Mouse (Mus musculus) adrenal gland, postnatal 25 days (tissue): ENCODE measurements around the gene Ugcg. TPM values are rescaled to one million over a fixed set of nuclear protein-coding genes. Genes with fewer than 3 reads are reported as not detected.

Source experiments
- DNase-seq: peaks from one replicate; pipeline ENCODE4 v3.0.0; 2021; ENCODE audit warnings: mixed read lengths
- total RNA-seq: library from RNA; stranded (reverse); gene quantifications from 2 replicates; pipeline ENCODE4 v1.2.3, GENCODE M21; 2021

Gene Ugcg
- total RNA-seq, 1 experiment from 2014 or later = 42.7 TPM

DNA sequence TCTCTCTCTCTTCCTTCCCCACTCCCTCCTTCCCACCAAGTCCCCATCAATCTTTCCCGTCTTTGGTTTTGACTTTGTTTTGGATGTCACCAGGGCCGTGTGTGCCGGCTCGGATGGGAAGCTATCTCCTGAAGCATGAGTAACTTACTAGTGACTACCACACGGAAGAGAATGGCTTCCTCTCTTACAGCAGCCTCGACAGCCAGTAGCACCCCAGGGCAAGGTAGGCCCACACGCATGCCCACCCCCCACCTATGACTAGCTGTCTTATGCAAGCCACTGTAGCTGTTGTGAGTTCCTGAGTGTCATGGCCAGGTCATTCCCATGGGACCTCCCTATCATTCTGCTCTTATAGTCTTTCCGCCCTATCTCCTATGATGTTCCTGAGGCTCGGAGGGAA is 38.0 kb downstream of the Ugcg start:
- no peak for DNase-seq

DNA sequence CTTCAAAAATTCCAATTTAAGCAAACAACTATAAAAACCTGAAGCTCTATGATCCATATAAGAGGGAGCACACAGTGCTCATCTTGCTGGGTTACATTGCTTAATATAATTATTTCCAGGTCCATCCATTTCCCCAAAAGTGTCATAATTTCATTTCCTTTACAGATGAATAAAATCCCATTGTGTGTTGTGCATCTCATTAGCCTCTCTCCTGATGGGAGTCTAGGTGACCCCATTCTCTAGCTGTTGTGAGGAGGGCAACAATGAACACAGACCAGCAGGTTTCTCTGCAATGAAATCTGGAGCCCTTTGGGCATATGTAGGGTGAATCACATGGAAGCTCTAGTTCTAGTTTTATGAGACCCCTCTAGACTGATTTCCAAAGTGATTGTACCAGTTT is 39.9 kb downstream of the Ugcg start:
- no peak for DNase-seq

DNA sequence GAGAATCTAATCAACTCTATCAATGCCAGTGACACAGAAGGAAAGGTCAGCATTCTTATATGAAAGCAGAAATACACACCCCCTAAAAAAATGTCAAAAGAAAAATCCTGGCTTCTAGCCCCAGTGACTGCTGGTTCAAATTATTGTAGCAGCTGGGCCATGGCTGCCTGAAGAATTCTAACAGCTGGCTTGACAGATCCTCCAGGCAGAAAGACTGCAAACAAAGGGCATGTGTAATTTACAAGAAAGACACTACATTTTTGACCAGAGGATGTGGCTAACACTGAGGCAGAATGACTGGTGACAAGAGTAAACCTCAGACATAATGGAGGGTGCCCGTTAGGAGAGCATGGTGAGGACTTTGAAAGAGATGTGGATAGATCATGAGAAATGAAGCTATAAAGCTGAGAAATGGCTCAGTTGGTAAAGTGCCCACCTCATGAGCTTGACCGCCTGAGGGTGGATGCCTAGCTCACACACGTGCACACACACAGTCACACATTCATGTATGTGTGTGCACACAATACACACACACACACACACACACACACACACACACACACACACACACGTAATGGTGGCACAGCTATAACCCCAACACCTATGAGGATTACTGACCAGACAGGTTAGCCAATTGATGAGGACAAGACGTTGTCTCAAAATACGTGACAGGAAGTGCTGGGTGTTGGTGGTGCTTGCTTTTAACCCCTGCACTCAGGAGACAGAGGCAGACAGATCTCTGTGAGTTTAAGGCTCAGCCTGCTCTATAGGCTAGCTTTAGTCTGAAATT is 42.4 kb downstream of the Ugcg start:
- DNase-seq = no peak

DNA sequence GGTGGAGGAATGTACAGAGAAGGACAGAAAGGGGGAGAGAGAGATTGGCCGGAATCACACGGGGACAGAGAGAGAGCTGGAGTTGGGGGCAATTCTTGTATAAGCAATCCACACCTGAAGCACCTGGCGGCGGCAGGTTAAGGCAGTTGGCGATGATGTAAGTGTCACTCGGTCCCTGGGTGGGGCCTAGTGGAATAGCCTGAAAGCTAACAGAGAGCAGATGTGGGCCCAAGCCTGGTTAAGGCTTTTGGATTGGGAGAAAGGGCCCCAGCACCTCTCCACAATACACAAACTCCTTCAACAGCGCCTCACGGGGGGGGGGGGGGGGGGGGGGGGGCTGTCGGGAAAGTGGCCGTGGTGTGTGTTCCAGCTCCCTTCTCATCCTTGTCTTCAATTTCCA is 45.0 kb downstream of the Ugcg start:
- no peak for DNase-seq

DNA sequence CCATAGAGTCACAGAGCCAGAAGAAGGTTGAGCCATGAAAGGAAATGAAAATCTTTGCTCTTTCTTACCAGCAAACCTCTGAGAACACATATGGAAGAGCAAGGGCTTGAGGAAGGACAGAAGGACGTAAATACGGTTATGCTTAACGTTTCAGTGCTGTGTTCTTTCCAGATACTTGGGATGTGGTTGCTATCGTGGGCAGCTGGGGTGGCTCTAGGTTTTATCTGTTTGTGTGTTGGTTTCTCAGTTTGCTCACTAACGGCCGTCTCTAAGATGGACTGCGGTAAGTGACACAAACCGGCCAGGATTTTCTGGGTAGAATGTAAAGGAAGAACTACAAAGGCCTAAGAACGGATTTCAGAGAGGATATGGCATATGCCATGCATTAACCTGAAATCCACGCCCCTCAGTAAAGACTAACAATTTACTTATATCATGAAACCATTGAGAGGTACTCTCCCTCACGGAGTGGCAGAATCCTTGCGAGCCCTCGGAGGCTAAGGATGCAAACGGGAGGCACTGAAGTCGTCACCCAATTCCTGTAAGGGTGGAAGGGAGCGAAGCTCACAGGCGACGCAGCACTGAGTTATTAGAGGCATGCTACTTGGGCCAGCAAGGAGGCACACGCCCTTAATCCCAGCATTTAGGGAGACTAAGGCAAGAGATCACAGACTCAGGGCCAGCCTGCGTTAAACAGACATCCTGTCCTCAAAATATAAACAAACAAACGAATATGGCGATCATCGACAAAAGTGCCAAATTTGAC is 45.6 kb downstream of the Ugcg start:
- DNase-seq = no peak

DNA sequence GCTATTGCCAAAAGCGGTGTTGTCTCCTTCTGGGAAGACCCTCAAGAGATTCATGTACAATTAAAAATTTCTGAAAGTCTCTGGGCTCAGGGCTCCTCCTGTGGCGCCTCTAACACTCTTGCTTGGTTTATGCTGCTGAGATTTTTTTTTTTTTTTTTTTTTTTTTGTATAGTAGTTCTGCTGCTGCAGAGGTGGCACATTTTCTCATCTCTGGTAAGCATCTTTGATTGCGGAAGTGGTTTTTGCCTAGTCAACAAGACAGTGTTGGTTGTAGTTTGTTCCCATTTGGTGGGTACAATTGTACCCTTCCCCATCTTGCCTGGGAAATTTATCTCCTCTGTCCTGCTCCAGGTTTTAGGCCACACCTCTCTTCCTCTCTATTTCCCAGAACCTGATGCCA is 47.3 kb downstream of the Ugcg start:
- no peak for DNase-seq

DNA sequence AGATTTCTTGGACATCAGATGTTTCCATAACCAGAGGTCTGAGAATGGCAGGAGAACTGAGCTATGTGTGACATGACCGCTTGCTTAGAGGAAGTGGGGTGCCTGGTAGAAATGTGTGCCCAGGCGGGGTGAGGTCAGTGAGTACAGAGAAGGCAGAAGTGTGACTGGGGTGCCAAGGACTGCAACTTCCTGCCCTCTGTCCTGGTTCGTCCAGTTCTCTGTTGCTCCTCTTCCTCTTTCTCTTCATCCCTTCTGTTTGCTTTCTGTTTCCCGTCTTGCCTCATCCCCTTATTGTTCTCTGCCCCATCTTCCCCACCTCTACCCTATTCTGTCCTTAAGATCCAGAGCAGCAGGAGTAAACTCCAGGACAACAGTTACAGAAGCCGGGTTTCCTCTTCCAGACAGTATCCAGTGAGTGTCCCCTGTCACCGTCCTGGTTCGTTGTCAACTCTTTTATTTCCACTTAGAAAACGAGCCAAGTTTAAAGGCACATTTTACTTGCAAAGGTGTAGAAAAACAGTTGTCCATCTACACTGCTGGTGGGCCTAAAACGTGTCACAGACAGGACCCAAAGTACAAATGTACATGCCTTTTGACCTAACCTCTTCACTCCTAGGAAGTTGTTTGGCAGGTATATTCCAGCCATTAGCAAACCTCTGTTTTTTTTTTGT is 49.7 kb downstream of the Ugcg start:
- no peak for DNase-seq

DNA sequence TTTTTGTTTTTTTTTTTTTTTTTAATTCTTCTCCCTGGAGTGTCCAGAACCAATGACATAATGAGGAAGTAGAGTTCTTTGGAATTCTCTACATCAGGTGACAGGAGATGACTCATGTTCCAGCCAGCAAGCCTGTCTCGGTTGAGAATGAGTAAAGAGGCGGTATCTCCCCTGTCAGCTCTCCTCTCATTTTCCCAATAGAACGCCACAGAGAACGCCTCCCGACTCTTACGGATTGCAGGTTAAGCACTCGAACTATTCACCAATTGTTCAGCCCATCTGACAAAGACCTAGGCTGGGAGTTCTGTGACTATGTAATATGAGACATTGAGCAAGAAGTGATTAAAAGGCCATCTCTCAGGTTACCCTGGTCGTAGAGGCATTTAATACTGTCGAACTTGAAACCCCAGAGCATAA is 50.3 kb downstream of the Ugcg start:
- no peak for DNase-seq

DNA sequence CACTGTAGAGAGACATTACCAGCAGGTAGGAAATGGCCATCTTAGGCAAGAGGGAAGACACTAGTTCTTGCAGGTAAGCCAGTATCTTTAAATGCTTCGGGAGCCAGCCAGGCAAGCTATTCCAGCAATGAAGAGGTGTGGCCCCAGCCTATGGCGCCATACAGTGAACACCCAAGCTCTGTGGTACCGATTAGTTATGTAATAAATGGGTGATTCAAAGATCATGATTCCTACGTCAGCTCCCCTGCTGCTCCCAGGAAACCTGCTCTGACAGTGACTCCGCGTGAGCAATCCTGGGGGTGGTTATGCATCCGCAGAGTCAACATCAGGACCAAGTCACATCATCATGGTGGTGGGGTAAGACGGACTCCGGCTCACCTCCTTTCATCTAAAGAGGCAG is 51.1 kb downstream of the Ugcg start:
- no peak for DNase-seq

DNA sequence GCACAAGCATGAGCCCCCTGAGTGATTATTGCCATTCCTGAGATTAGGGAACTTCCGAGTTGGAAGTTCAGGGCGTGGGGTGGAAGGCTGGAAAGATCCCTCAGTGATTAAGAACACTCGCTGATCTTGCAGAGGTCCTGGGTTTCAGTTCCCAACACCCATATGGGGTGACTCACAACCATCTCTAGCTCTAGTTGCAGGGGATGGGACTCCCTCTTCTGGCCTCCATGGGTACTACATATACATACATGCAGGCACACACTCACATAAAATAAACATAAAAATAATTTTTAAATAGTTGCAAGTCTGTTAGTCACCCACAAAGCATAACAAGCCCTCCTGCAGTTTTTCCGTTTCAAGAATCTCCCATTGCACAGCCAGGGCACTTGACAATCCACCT is 52.0 kb downstream of the Ugcg start:
- DNase-seq = no peak

DNA sequence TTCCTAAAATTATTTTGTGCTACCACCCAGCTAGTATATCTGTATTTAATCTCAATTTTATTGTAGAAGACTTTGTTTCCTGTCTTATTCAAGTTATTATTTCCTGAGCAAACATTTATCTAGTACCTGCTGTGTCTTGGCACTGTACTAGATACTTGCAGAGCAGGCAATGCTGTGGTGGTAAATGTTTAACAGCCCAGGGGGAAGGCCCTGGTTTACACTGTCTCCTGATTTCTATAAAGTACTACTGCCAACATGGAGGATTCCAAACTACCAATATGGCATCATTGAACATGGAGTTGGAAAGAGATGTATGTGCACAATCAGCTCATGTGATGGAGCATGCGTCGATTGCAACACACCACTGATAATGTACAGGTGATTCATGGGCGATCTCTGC is 53.2 kb downstream of the Ugcg start:
- DNase-seq = no peak

DNA sequence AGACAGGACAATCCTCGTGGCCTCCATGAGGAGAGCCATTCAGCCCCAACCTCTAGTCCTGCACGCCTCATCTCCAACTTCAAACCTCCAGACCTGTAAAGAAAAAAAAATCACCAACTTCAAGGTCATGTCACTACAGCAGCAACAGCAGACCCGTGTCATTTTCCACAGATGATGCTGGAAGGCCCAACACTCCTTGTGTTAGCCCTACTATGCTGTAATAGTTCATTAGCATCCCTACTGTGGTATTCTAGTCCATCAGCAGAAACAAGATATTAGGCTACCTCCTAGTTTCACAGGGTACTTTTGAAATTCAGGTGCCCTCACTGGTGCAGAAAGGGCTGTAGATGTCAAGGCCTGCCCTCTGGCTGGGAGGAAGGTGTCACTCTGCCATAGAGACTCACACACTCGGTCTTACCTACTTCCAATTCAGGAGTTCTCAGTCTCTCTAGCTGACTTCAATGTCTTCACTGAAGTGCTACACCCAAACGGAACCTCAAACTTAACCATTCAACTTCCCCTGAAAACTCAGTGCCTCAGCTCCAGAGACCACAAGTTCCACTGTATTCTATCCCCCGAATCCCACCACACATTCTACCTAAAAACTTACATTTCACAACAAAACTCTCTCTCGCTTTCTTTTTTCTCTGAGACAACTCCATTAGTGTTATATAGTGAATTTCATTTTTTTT is 54.9 kb downstream of the Ugcg start:
- DNase-seq = no peak

DNA sequence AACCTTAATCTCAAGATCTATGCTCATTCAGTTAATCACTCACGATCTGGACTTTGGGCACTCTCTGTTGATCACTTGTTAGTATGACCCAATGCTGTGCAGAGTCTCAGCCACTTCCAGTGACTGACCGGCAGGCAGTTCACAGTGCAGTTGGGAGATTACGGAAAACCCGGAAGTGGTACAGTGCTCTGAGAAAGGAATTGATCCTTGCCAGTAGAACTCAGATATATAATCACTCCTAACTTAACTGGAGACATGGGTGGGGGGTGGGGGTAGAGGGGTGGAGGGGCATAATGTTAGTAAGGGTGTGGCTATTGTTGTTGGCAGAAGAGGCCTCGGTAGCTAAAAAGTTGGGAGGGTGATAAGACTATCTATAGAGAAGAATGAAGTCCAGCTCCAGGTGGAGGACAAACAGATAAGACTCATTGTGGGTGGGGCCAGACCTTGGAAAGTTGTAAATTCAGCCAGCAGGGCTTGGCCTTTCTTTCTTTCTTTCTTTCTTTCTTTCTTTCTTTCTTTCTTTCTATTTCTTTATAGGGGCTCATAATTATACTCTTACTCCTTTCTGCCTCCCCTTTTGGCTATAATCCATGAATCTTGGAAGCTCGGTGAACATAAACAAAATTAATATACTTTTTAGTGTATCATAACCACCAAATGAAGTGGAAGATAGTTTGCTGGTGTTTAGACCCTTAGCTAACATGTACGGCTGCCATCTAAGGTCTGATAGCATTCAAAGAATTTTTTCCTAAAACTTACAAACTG is 55.9 kb downstream of the Ugcg start:
- DNase-seq = no peak

DNA sequence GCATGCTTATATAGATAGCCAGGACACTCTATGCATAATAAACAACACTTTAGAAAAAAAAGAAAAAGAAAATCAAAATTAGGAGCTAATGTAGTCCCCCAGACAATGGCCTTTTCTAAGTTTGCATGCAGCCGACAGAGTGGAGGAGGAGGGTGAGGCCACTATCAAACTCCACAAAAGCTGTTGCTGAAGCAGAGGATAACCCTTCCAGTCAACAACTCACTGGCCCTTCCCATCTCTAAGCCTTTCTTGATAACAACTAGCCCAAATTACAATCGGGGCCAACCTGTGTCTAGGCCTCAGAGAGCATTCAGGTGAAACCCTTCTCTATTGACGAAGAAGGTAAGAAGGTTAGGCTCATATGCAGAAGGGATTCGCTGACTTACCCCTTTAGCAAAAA is 56.7 kb downstream of the Ugcg start:
- no peak for DNase-seq

DNA sequence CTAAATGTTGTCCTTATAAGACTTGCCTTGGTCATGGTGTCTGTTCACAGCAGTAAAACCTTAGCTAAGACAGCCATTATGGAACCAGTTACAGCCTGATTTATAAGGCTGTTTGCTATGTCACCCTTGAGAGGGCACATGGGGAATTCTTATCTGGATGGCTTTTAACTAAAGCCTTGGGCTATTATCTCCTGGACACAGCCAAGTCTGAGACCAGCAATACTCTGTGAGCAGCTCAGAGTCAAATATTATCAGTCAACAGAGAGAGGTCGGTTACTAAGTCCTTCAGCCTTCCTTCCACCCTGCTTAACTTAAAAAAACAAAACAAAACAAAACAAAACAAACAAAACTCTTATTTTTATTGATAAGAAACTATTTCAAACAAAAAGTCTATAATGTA is 58.5 kb downstream of the Ugcg start:
- no peak for DNase-seq

DNA sequence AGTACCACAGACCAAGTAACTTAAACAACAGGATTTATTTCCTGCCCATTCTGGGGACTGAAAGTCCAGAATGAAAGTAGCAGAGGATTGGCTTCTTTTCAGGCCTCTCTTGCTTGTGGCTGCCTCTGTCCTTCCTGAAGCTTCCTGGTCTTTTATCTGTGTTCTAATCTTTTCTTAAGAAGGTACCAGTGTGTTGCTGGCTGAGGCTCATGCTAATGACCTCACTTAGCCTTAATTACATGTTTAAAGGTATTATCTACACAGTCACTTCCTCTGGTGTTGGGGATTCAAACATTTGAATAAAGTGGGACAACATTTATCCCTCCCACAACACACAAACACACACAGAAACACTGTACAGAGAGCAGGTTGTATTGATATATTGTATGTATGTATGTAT is 59.0 kb downstream of the Ugcg start:
- no peak for DNase-seq

DNA sequence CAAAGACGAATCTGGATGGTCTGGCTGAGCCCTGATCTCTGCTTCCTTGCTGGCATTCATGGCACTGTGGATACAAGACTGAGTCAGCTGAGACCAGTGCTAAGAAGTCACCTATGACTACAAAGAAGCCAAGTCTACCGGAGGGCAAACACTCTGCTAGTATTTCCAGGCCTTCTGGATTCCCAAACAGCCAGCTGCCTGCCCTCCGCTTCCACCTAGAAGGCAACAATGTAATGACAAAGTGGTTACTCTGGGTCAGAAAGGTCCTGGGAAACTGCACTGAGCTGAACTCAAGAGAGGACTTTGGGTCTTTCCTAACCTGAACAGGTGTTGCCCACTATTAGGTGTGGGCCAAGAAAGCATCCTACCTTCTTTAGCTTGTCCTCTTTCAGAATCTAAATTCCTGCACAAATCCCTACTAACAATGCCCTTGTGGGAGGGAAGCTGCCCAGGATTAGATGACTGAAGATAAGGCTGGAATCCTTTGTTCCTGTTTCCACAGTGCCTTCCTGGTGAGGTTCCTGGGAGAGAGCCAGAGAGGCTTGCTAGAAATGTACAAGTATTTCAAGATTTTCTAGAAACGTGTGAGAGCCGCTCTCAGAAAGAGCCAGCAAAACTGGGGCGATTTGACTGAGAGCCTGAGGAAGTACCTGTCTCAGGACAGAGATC is 63.5 kb downstream of the Ugcg start:
- DNase-seq = no peak

DNA sequence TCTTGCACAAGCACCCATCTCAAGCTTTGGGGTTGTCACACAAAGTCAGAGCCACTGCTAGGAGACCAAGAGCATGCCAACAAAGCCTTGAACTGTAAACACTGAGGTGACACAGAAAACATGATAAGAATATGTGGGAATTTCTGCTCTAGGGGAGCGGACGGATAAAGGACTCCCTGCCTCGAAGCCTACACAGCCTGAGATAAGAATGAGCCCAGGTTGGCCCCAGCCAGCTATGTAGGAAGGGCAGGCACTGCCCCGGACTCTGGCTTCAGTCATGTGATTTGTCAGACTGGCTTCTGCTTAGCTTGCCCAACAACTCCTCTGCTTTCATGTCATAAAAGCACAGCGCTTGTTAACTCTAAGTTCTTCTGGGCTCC is 64.0 kb downstream of the Ugcg start:
- no peak for DNase-seq

DNA sequence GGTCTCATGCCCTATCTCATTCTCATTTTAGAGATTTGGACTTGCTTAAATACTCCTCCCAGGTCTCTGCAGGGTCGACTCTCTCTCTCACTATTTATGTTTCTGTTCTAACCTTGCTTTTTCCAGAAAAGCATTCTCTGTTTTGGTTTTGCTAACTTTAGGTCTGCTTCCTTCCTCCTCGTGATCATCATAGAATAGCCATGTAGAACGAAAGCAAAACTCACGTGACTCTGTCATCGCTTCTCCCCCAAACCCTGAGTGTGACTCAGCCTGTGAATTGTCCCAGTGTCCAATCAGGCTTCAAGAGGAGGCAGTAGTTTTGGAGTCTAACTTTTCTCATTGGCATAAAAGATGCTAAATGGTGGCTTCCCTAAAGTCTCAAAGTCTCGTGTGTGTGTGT is 65.3 kb downstream of the Ugcg start:
- no peak for DNase-seq

DNA sequence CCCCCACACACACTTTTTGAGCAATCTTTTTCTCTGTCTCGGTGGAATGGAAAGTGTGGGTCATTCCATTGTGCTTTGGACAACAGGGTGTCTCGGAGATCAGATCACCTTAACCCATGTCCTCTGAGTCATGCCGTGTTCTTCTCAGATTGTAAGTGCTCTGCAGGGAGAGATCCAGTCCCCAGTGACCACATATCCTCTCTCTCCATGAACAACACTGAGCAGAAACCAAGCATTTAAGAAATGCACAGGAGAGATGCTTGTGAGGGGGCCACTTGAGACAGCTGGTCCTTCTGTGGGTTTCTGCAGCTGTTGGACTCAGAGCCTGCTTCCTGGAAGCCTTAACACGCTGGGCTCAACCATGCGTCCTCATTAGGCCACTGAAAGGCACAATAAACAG is 66.9 kb downstream of the Ugcg start:
- no peak for DNase-seq

DNA sequence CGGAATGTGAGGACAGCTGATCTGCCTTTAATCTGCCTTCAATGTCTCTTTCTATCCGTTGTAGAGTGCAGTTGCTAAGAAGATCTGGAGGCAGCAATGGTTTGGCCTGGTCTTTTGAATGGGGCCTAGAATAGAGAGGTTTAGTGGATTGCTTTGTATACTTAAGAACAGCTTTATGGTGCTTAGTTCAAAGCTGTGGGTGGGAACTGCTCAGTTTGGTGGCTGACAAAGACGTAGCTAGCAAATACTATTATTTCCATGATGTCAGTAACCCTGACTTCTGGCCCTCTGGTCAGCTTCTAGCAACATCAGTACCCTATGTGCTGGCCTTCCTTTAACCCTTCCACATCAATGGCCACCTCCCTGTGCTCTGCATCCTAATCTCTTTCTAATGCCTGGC is 68.8 kb downstream of the Ugcg start:
- no peak for DNase-seq

DNA sequence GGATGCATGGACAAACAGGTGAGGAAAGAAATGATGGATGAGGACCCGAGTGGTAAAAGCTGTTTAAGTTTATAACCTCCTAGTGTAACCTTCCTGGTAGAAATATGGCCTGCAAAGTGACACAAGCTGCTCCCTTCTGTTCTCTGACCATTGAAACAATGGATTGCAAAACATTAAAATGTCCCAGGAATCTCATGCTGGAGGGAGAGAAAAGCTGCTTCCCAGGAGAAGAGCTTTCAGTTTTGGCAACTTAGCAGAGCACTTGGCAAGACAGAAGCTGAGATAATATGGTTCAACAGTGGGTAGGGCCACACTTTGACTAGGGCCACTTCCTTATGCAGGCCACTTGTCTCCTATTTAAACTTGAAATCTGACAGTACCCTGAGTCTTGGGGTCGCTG is 69.7 kb downstream of the Ugcg start:
- no peak for DNase-seq
